Mouse (Mus musculus) ES-Bruce4 (cell line): ENCODE measurements at regions not wholly inside any gene's neighbourhood (a gene's known extent, or its start where the extent isn't known, plus 50 kb on each side); places are given as distances from the start of the nearest gene placed in this dataset.

Experiments
- CTCF ChIP-seq: IDR thresholded peaks from one replicate; pipeline ENCODE4 v1.8.1; 2011; ENCODE audit warnings: low read depth, low read length
- POLR2A ChIP-seq: IDR thresholded peaks from one replicate; pipeline ENCODE4 v1.8.1; 2011; ENCODE audit warnings: low read length; ENCODE audit not compliant: insufficient read depth

GRCm38 (mm10) chr13:75631048-75631447 is 75.5 kb upstream of the Ell2 start:
- no peak for TF ChIP-seq POLR2A
- no peak for TF ChIP-seq CTCF
